Mouse (Mus musculus): ENCODE measurements around the gene Cdhr2. TPM values are rescaled to one million over a fixed set of nuclear protein-coding genes. Genes with fewer than 3 reads are reported as not detected.

The Cdhr2 gene
- total RNA-seq (2021), result not detected
- long read RNA-seq, experiment 1, result 0 reads
- long read RNA-seq, experiment 2, result 0 reads

DNA sequence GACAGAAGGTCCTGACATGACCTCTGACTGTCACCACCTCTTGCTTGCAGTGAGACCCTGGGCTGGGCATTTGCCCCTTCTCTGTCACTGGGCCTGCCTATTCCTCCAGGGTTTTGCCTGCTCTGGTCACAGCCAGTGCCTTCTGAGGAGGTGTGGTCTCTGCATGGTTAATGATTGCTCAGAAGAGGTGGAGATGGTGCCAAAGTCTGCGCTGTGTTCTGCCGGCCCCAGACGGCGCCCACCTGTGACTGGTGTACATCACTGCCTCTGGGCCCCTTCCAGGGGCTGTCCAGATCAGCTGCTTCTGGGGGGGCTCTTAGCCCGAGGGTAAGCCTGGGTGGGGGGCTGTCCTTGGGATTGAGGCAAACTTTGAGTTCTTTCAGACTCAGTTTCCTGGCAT, at the start of gene Cdhr2:
Cdhr2 (plus strand) TSS at position 219 of the 400 bp plus-strand sequence.
- intact Hi-C loops (cut with DNase I), result no loop called here
- Histone ChIP-seq H3K27ac (no peak within 1 kb of the TSS), H3K4me3 (no peak within 1 kb of the TSS)
- TF ChIP-seq CTCF (IDR thresholded peaks at IDR 0.05), result no peak
- DNase-seq, result no peak

DNA sequence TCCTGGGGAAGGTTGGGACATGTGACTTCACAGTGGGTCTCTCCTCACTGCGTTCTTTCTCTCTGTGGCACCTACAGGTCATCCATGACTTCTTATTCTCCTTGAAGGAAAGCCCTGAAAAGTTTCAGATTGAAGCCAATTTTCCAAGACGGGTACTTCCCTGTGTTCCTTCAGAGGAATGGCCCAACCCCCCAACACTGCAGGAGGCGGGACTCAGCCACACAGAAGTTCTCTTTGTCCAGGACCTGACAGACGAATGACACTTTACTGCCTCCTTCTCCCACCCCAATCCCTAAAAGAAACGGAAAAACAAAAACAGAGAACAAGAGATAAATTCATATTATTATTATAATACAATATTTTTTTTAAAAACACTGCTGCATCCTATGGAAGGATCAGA, 40.4 kb upstream of the Cdhr2 start:
- DNase-seq, result no peak
- Histone ChIP-seq H3K4me3 (no peak overlapping the region), H3K27ac (no peak overlapping the region)
- intact Hi-C loops (cut with DNase I), result no loop called here
- no peak for TF ChIP-seq CTCF (IDR thresholded peaks at IDR 0.05)

- intact Hi-C loops (cut with DNase I), result no loop called here
- no peak for DNase-seq
- no peak for TF ChIP-seq CTCF (IDR thresholded peaks at IDR 0.05)
These were observed 39.9 kb upstream of the Cdhr2 start for GRCm38 (mm10) chr13:54661358-54661757.

DNA sequence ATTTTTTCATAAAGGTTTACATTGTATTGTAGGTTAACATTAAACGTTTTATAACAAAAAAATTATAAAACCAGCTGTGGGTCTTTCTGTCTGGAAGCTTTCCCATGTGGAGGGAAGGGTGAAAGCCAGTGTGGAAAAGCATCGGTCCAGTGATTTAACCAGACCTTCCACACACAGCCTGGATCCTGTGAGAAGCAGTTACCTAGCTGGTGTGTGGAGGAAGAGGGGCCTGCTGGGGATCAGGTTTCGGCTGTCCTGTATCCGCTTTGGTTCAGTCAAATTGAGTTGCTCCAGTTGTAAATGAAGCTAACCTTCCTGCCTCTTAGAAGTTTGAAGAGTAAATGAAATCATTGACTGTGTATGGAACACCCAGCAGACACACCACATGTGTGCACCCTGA, 37.3 kb upstream of the Cdhr2 start:
- H3K4me3 ChIP-seq, result no peak overlapping the region
- no peak overlapping the region for H3K27ac ChIP-seq
- TF ChIP-seq CTCF (IDR thresholded peaks at IDR 0.05), result no peak
- intact Hi-C loops (cut with DNase I), result no loop called here
- DNase-seq, result no peak

More at GRCm38 (mm10) chr13:54661358-54661757, 39.9 kb upstream of the Cdhr2 start:
- H3K4me3 ChIP-seq, result no peak overlapping the region
- H3K27ac ChIP-seq, result no peak overlapping the region

- Histone ChIP-seq H3K27ac (no peak overlapping the region), H3K4me3 (no peak overlapping the region)
- no peak for TF ChIP-seq CTCF (IDR thresholded peaks at IDR 0.05)
- intact Hi-C loops (cut with DNase I), result no loop called here
- DNase-seq, result no peak
These were observed 36.8 kb upstream of the Cdhr2 start for GRCm38 (mm10) chr13:54664509-54664908.

GRCm38 (mm10) chr13:54665062-54665461, 36.2 kb upstream of the Cdhr2 start:
- no peak for TF ChIP-seq CTCF (IDR thresholded peaks at IDR 0.05)
- no peak for DNase-seq
- intact Hi-C loops (cut with DNase I), result no loop called here
- Histone ChIP-seq H3K4me3 (no peak overlapping the region), H3K27ac (no peak overlapping the region)

DNA sequence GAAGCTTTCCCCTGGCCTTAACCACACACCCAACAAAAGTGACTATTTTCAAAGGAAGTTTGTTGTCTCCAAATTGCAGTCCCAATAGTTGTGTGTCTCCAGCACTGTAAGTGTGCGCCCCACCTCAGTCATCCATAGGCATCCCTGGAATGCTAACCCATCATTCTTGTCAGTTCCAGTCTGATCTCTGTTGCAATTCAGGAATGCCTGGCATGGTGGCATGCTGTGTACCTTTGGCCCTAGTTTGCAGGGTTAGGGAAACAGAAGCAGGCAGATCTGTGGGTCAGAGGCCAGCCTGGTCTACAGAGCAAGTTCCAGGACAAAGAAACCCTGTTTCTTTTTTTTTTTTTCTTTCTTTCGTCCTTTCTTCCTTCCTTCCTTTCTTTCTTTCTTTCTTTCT, 30.8 kb upstream of the Cdhr2 start:
- intact Hi-C loops (cut with DNase I), result no loop called here
- no peak overlapping the region for H3K4me3 ChIP-seq
- no peak for TF ChIP-seq CTCF (IDR thresholded peaks at IDR 0.05)
- no peak overlapping the region for H3K27ac ChIP-seq
- no peak for DNase-seq

DNA sequence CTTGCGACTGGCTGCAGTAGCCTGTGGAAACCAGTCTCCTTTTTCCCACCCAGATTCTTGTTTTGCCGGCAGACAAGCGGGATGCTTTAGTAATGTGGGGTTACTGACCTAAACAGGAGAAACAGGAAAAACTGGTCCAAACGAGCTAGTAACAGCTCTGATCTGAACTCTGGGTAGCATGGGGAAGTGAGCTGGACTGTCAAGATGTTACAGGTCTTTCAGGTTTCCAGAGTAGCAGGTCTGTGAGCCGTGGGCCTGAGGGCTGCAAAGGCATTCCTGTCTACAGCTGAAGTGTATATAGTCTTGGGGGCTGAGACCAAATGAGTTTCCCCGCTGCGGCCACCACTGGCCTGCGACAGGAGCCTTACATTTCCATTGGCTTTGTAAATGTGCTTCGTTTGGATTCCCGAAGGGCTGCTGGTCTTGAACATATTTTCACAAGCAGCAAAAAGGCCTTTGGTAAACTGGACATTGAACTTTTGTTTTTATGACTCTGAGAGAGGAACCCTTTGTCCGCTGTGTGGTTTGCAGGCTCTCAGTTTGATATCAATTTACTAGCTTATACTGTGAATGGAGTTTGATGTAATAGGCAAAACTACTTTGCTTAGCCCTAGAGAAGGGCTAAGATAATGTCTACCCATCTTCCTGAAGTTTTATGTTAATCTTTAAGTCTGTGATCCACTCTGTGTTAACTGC, 25.2 kb upstream of the Cdhr2 start:
- H3K27ac ChIP-seq, result no peak overlapping the region
- H3K4me3 ChIP-seq, result no peak overlapping the region
- TF ChIP-seq CTCF (IDR thresholded peaks at IDR 0.05), result no peak
- no peak for DNase-seq
- intact Hi-C loops (cut with DNase I), result no loop called here

GRCm38 (mm10) chr13:54678263-54678662, 23.0 kb upstream of the Cdhr2 start:
- Histone ChIP-seq H3K27ac (no peak overlapping the region; the same call in 1 of the 2 replicates), H3K4me3 (no peak overlapping the region)
- intact Hi-C loops (cut with DNase I), result no loop called here
- DNase-seq, result no peak
- no peak for TF ChIP-seq CTCF (IDR thresholded peaks at IDR 0.05)

DNA sequence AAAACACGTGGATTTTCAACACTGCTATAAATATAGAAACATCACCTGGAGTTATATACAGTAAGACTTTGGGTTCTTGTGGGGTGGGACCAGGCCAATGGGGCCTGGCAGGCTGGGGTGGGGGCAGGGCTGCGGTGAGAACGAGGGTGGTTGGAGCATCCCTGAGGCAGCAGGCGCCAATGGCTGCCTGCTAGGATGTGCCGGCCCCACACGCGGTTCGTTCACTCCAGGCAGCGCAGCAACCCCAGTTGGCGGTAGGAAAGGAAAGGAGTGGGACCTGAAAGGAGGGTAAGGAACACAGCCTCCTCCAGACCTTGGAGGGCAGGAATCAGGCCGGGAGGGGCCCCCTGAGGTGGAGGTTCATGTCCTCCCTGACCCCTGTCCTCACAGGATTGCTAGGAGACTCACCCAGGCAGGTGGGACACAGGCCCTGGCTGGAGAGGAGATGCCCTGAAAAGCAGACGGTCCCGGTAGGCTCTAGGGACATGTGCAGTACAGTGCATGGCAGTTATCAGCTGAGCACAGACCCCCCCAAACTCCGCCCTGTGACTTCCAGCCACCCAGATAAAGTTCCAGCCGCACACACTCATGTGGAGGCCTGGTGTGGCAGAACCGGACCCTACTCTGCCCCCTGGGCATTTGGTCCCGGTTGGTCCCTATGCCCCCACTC, 20.9 kb upstream of the Cdhr2 start:
- no peak for TF ChIP-seq CTCF (IDR thresholded peaks at IDR 0.05)
- intact Hi-C loops (cut with DNase I), result no loop called here
- Histone ChIP-seq H3K27ac (no peak overlapping the region), H3K4me3 (no peak overlapping the region)
- DNase-seq, result no peak

DNA sequence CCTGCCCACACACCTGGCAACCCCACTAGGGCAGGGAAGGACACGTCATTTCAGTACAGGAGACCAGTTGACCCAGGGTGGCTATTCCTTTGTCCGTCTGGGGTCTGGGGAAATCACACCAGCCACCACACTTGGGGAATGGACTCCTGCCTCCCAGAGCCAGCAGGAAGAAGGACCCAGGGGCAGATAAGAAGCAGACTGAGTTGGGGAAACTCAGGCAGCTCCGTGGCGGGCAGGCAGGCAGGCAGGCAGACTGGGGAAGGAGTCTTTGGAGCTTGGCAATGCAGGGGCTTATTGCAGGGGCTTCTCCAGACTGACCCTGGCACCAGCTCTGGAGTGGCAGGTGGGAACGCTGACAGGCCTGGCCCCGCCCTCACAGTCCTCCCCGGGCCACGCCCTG, 20.0 kb upstream of the Cdhr2 start:
- H3K27ac ChIP-seq, result no peak overlapping the region
- intact Hi-C loops (cut with DNase I), result no loop called here
- no peak overlapping the region for H3K4me3 ChIP-seq
- no peak for TF ChIP-seq CTCF (IDR thresholded peaks at IDR 0.05)
- DNase-seq, result no peak

- no peak for DNase-seq
- intact Hi-C loops (cut with DNase I), result no loop called here
- Histone ChIP-seq H3K27ac (no peak overlapping the region), H3K4me3 (no peak overlapping the region)
- TF ChIP-seq CTCF (IDR thresholded peaks at IDR 0.05), result no peak
These were observed 18.0 kb upstream of the Cdhr2 start for GRCm38 (mm10) chr13:54683301-54683700.

GRCm38 (mm10) chr13:54684140-54684896, 16.9 kb upstream of the Cdhr2 start:
- no peak for DNase-seq
- Histone ChIP-seq H3K4me3 (no peak overlapping the region), H3K27ac (no peak overlapping the region)
- intact Hi-C loops (cut with DNase I), result no loop called here
- TF ChIP-seq CTCF (IDR thresholded peaks at IDR 0.05), result no peak

Measured in gastrocnemius, adult 2 months (tissue).